Mouse (Mus musculus): Measurements from ENCODE around the gene Thap4. TPM values are rescaled to one million over a fixed set of nuclear protein-coding genes. Genes with fewer than 3 reads are reported as not detected.
"Not testable (repeated sequence)": the region's sequence is repeated elsewhere in the genome, so short reads cannot be mapped to it uniquely, and the experiment has no call there.

Gene Thap4
- polyA plus RNA-seq, 1 experiment from 2014 or later = 55.2 TPM

GRCm38 (mm10) chr1:93686961-93687320, 67.7 kb downstream of the Thap4 start:
- 52% methylated on average over 3 of the region's 3 CpGs for WGBS
- H3K9ac ChIP-seq = peak overlapping the region; percentile 75; the same call in 1 of the 2 replicates
- peaks cover 13% of the 10 kb centered on the region for H3K27me3 ChIP-seq
- peaks cover 3% of the 10 kb centered on the region; the same call in 1 of the 2 replicates for H3K36me3 ChIP-seq
- H3K4me1 ChIP-seq = peaks cover 12% of the 10 kb centered on the region; the same call in 1 of the 2 replicates
- peak overlapping the region; percentile 96 for H3K4me2 ChIP-seq (replicated peaks)
- no peak overlapping the region for H3K27ac ChIP-seq
- no peaks in the 10 kb centered on the region for H3K9me3 ChIP-seq
- ATAC-seq (ENCODE audit: low FRiP score, low read depth) = no peak
- peak overlapping the region; percentile 61 for H3K4me3 ChIP-seq

GRCm38 (mm10) chr1:93686245-93686960, 68.3 kb downstream of the Thap4 start:
- 3% methylated on average over 51 of the region's 51 CpGs for WGBS
- no peak overlapping the region for H3K27ac ChIP-seq
- peaks cover 3% of the 10 kb centered on the region; the same call in 1 of the 2 replicates for H3K36me3 ChIP-seq
- peak overlapping the region; percentile 61 for H3K4me3 ChIP-seq
- H3K9me3 ChIP-seq = no peaks in the 10 kb centered on the region; the same call in 1 of the 2 replicates
- peaks cover 13% of the 10 kb centered on the region for H3K27me3 ChIP-seq
- H3K4me1 ChIP-seq = peaks cover 12% of the 10 kb centered on the region; the same call in 1 of the 2 replicates
- peak overlapping the region; percentile 96 for H3K4me2 ChIP-seq (replicated peaks)
- peak overlapping the region; percentile 75 for H3K9ac ChIP-seq
- peak; percentile 81; the same call in 1 of the 2 replicates for ATAC-seq (ENCODE audit: low FRiP score, low read depth)

GRCm38 (mm10) chr1:93685401-93686244, 69.0 kb downstream of the Thap4 start, which contains the start of gene Bok:
Bok (plus strand) TSS chr1:93685660.
- Histone ChIP-seq H3K4me3 (peak within 1 kb of the TSS; percentile 61), H3K4me1 (peaks cover 12% of the 10 kb centered on the region; the same call in 1 of the 2 replicates), H3K36me3 (no peaks in the 10 kb centered on the region), H3K27ac (no peak within 1 kb of the TSS), H3K4me2 (replicated peaks) (peak within 1 kb of the TSS; percentile 96), H3K9ac (peak within 1 kb of the TSS; percentile 75), H3K27me3 (peaks cover 13% of the 10 kb centered on the region), H3K9me3 (no peaks in the 10 kb centered on the region; the same call in 1 of the 2 replicates)
- under 1% methylated on average over 77 of the region's 78 CpGs for WGBS
- ATAC-seq (ENCODE audit: low FRiP score, low read depth) = peak; percentile 48; the same call in 1 of the 2 replicates

GRCm38 (mm10) chr1:93679889-93680568, 74.6 kb downstream of the Thap4 start:
- Histone ChIP-seq H3K36me3 (no peaks in the 10 kb centered on the region), H3K4me2 (replicated peaks) (no peak overlapping the region), H3K9me3 (no peaks in the 10 kb centered on the region; the same call in 1 of the 2 replicates), H3K27ac (no peak overlapping the region), H3K9ac (no peak overlapping the region), H3K4me3 (no peak overlapping the region), H3K27me3 (peaks cover 6% of the 10 kb centered on the region), H3K4me1 (no peaks in the 10 kb centered on the region)
- no peak for ATAC-seq (ENCODE audit: low FRiP score, low read depth)
- WGBS = 50% methylated on average over 7 of the region's 7 CpGs

- WGBS = 70% methylated on average over 2 of the region's 2 CpGs
- Histone ChIP-seq H3K9me3 (no peaks in the 10 kb centered on the region; the same call in 1 of the 2 replicates), H3K4me3 (no peak overlapping the region), H3K27ac (no peak overlapping the region), H3K4me2 (replicated peaks) (no peak overlapping the region), H3K4me1 (no peaks in the 10 kb centered on the region), H3K9ac (no peak overlapping the region), H3K27me3 (no peaks in the 10 kb centered on the region), H3K36me3 (no peaks in the 10 kb centered on the region)
- ATAC-seq (ENCODE audit: low FRiP score, low read depth) = no peak
Observed at GRCm38 (mm10) chr1:93678386-93678785, 76.3 kb downstream of the Thap4 start.

GRCm38 (mm10) chr1:93672682-93673081, 82.0 kb downstream of the Thap4 start:
- no peak overlapping the region for H3K4me2 ChIP-seq (replicated peaks)
- no peak overlapping the region for H3K4me3 ChIP-seq
- no peaks in the 10 kb centered on the region for H3K27me3 ChIP-seq
- WGBS = 91% methylated on average over 5 of the region's 5 CpGs
- peaks cover 10% of the 10 kb centered on the region for H3K4me1 ChIP-seq
- no peak overlapping the region for H3K9ac ChIP-seq
- H3K9me3 ChIP-seq = no peaks in the 10 kb centered on the region
- ATAC-seq (ENCODE audit: low FRiP score, low read depth) = no peak
- no peaks in the 10 kb centered on the region for H3K36me3 ChIP-seq
- H3K27ac ChIP-seq = no peak overlapping the region

- H3K9ac ChIP-seq = no peak overlapping the region
- no peak overlapping the region for H3K4me2 ChIP-seq (replicated peaks)
- H3K27ac ChIP-seq = no peak overlapping the region
- H3K27me3 ChIP-seq = no peaks in the 10 kb centered on the region
- H3K4me3 ChIP-seq = no peak overlapping the region
- no peaks in the 10 kb centered on the region for H3K9me3 ChIP-seq
- peaks cover 10% of the 10 kb centered on the region for H3K4me1 ChIP-seq
- H3K36me3 ChIP-seq = no peaks in the 10 kb centered on the region
- ATAC-seq (ENCODE audit: low FRiP score, low read depth) = no peak
Observed at GRCm38 (mm10) chr1:93669941-93670340, 84.7 kb downstream of the Thap4 start.

GRCm38 (mm10) chr1:93668791-93669548, 85.7 kb downstream of the Thap4 start:
- Histone ChIP-seq H3K36me3 (no peaks in the 10 kb centered on the region), H3K9me3 (no peaks in the 10 kb centered on the region), H3K4me1 (peaks cover 10% of the 10 kb centered on the region), H3K9ac (peak overlapping the region; percentile 55), H3K4me3 (peak overlapping the region; percentile 37), H3K27me3 (no peaks in the 10 kb centered on the region), H3K27ac (no peak overlapping the region), H3K4me2 (replicated peaks) (peak overlapping the region; percentile 63)
- peak; percentile 85 for ATAC-seq (ENCODE audit: low FRiP score, low read depth)
- 9% methylated on average over 17 of the region's 17 CpGs for WGBS

- Histone ChIP-seq H3K36me3 (no peaks in the 10 kb centered on the region), H3K27me3 (no peaks in the 10 kb centered on the region), H3K27ac (no peak overlapping the region), H3K9me3 (no peaks in the 10 kb centered on the region), H3K4me3 (no peak overlapping the region), H3K4me2 (replicated peaks) (no peak overlapping the region), H3K4me1 (peaks cover 10% of the 10 kb centered on the region), H3K9ac (no peak overlapping the region)
- WGBS = 35% methylated on average over 13 of the region's 13 CpGs
- ATAC-seq (ENCODE audit: low FRiP score, low read depth) = no peak
Observed at GRCm38 (mm10) chr1:93667760-93668400, 86.8 kb downstream of the Thap4 start.

GRCm38 (mm10) chr1:93658559-93658958, 96.1 kb downstream of the Thap4 start, which contains the start of gene Stk25:
Stk25 (minus strand) TSS chr1:93658659.
- H3K4me1 ChIP-seq; H3K9ac ChIP-seq; H3K4me3 ChIP-seq; H3K4me2 ChIP-seq (replicated peaks); H3K27me3 ChIP-seq; H3K9me3 ChIP-seq; H3K36me3 ChIP-seq; H3K27ac ChIP-seq; ATAC-seq (ENCODE audit: low FRiP score, low read depth): not testable (repeated sequence)

GRCm38 (mm10) chr1:93657025-93657360, 97.7 kb downstream of the Thap4 start:
- Histone ChIP-seq H3K9ac (no peak overlapping the region), H3K27ac (no peak overlapping the region), H3K9me3 (peaks cover 6% of the 10 kb centered on the region; the same call in 1 of the 2 replicates), H3K36me3 (no peaks in the 10 kb centered on the region), H3K27me3 (no peaks in the 10 kb centered on the region), H3K4me3 (no peak overlapping the region), H3K4me2 (replicated peaks) (no peak overlapping the region), H3K4me1 (no peaks in the 10 kb centered on the region)
- WGBS = 65% methylated on average over 5 of the region's 5 CpGs
- no peak for ATAC-seq (ENCODE audit: low FRiP score, low read depth)

Data from limb, embryonic 13.5 days (tissue).